Mouse (Mus musculus) heart, adult 8-10 months (tissue): Measurements from ENCODE around the gene 6030498E09Rik. TPM values are rescaled to one million over a fixed set of nuclear protein-coding genes. Genes with fewer than 3 reads are reported as not detected.

ENCODE experiments used
- DNase-seq: peaks from one replicate; pipeline ENCODE4 v3.0.0; 2022; ENCODE audit warnings: low spot score
- microRNA-seq: library from miRNA; unstranded; fragments of <30 nt; microRNA quantifications from one replicate; pipeline ENCODE4 v1.2.0, GENCODE M21; 2022
- total RNA-seq, 4 experiments: library from RNA; stranded (reverse); gene quantifications; 2 replicates each; pipeline ENCODE4 v1.2.4; 2022

6030498E09Rik gene
- not detected for total RNA-seq

GRCm38 (mm10) chrX:38772478-38772877 lies at the start of gene 6030498E09Rik:
Gene 6030498E09Rik (plus strand): TSS chrX:38772671.
- no peak for DNase-seq

DNA sequence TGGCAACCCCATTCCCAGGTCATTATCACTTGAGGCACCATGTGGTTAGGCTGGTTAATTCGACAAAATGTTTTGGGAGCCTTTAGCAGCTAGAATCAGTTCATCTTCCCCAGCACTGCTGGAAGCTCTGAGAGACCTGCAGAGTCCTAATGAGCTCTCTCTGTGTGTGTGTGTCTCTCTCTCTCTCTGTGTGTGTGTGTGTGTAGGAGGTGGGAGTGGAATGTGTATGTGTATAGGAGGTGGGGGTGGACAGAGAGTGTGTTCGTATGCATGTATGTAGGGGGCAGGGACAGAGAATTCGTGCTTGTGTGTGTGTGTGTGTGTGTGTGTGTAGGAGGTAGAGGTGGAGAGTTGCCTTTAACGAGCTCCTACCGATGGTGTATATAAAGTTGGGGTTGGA lies 42.4 kb upstream of the 6030498E09Rik start:
- no peak for DNase-seq

DNA sequence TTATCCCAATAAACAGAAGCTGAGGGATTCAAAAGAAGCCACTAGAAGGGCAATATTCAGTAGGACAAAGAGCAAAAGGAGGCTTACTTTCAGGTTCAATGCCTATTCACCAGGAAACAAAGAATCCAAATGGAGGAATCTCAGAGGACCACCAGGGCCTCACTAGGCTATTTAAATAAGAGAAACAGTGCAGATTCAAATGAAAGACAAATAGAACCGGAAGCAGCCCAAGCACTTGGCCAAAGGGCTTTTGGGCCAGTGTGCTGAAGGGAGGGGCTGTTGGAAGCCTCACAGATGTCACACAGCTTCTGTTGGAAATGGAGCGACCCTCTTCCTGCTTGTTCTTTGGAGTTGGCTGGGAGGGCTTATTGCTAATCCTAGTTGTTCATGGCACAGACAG lies 41.8 kb upstream of the 6030498E09Rik start:
- no peak for DNase-seq

GRCm38 (mm10) chrX:38733683-38734082 lies 38.8 kb upstream of the 6030498E09Rik start:
- DNase-seq, result no peak

- no peak for DNase-seq
Measured at GRCm38 (mm10) chrX:38734916-38735880, 37.3 kb upstream of the 6030498E09Rik start.

DNA sequence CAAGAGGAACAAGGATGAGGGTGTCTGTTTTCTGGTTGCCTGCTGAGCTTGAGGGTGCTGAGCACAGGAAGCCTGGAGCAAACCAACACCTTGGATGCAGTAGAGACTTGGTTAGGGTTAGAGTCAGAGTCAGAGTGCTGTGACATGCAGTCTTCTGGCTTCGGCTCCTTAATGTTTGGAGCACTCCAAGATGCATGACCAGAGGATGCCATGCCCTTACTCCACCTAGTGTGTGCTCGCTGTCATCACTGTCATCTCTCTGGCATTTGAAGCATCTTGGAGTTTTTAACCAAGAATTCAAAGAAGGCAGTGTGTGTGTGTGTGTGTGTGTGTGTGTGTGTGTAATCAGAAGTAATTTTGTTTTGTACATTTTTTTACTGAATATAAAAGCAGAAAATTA lies 1.0 kb upstream of the 6030498E09Rik start:
- DNase-seq, result no peak

GRCm38 (mm10) chrX:38771886-38772285 lies 585 bp upstream of the 6030498E09Rik start:
- DNase-seq, result peak; percentile 0

DNA sequence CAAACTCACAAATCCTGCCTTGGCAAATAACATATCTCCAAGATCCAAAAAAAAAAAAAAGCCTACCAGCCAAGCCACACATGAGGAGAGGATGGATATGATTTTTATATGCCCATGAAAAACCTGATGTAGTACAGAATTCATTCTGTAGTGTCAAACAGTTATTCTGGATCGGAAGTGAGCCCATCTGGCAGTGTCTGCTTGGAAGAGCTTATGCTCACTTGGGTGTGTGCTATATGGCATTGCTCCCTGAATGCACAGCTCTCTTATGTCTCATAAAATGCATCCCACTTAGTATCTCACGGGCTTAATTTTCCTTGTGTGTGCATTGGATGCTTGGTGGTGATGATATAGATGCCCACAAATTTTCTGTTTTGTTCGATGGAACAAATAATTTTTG lies 21.9 kb downstream of the 6030498E09Rik start:
- DNase-seq, result no peak

- no peak for DNase-seq
Measured at GRCm38 (mm10) chrX:38813934-38814333, 41.5 kb downstream of the 6030498E09Rik start.

GRCm38 (mm10) chrX:38816841-38817240 lies 44.4 kb downstream of the 6030498E09Rik start:
- DNase-seq, result no peak

DNA sequence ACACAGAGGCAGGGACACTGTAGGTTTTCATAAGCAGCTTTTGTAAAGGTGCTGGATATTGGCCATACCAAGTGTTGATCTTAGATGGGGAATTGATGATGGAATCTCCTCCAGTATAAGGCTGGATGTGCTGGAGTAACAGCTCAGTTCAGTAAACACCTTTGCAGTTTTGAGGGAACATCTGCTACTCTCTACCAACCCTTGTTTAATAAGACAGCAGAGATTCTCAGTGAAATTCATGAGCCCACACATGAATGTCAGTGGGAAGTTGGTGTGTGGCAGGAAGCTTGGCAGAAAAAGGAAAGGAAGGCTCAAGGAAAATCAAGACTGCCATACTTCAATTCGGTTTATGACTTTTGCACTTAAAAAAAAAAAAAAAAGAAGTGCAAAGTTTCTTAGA lies 186.1 kb downstream of the 6030498E09Rik start:
- DNase-seq, result no peak

DNA sequence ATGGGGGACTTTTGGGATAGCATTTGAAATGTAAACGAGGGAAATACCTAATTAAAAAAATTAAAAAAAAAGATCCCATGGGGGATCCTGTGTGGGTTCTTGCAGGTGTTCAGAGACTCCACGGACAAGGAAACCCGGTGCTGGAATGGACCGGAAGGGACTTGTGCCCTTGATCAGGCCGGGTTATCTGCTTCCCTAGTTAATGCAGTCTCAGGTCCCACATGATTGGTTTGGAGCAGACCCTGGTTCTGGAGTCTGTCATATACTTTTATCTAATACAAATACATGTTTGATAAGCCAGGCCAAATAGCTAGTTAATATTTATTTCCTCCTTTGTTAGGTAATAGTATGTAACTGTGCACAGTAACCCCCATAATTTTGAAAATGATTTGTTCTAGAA lies 223.8 kb downstream of the 6030498E09Rik start:
- no peak for DNase-seq

Small RNA genes within 50 kb of the gene (microRNA-seq; reads per million reads assigned to microRNA genes)
- gene Gm25642, result not detected

Other genes with a start within 250 kb of the 6030498E09Rik start
- gene Cul4b, start 196.5 kb upstream of the 6030498E09Rik start, total RNA-seq, result 10 to 100 TPM; 10.7 to 13.3 (median 12.0) TPM
- 10 to 100 TPM; 30.1 to 43.2 (median 37.5) TPM for gene Mcts1, start 172.1 kb upstream of the 6030498E09Rik start, total RNA-seq
- gene C1galt1c1, start 137.6 kb upstream of the 6030498E09Rik start, total RNA-seq, result 10 to 100 TPM in 3 of 4 experiments, 1 to 10 TPM in 1; 9.0 to 15.3 (median 11.0) TPM